Mouse (Mus musculus) R1 (cell line): ENCODE measurements at regions not wholly inside any gene's neighbourhood (a gene's known extent, or its start where the extent isn't known, plus 50 kb on each side); places are given as distances from the start of the nearest gene placed in this dataset.

Source experiments
- DNase-seq: peaks from one replicate; pipeline ENCODE4 v3.0.0-alpha.2; 2018; ENCODE audit warnings: low read depth, low spot score

DNA sequence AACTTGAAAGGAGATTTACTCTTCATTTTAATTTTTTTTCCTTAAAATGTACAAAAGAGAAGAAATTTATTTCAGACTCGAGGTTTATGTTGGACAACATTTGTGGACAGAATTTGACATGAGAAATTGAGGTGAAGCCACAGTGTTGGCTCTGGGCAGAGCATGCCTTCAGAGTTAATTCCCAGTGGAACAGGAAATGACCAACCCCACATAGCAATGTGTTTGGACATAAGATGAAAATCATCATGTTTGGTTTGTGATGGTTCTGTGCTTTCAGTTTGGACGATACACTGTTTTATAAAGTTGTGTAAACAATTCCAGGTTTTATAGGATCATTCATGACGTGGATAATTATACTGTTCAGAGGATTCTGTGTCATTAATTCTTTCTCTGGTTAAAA, 271.9 kb upstream of the Mettl25 start:
- no peak for DNase-seq

DNA sequence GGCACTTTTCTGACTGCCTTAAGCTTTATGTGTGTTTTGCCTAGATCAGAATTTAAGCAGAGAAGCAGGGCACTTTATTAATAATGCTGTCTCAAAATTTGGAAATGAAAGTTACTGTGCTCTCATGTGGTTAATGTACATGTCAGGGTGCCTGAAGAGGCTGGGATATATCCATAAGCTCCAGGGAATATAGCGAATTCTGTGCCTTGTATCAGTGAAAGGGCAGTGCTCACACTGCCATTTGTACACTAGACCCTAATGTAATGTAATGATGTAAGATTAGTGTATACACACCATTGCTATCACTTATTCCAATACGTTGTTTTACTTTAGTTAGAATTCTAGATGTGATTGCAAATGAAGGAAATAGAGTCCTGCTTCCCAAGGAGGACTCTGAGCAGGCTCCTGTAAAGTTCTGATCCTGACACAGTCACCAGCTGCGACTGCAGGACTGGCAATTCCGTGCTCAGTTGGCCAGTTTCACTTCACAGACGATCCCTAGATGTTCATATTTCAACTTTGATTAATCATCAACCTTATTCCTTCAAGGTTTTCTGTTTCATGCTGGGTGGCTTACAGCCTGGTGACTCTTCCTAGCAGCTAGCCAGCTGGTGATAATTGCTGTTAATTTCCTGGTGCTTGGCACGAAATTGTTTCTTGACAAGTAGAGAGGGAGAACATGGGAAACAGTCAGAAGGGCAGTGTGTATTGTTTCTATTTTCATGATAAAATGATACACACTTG, 273.7 kb upstream of the Mettl25 start:
- no peak for DNase-seq

DNA sequence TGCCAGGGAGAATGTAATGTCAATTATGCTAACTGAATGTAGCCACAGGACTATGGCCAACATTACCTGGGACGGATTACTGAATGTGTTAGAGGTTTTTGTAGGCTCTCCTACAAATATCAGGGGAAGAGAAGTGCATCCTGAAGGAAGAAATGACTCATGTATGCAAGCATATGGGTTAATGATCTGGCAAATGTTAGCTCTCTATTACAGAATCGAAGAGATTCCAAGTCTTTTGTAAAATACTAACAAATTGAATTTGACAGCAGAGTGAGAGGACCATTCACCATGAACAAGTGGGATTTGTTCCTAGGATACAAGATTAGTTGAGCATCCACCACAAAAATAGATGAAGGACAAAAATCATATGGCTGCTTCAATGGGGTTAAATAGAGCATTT, 280.6 kb upstream of the Mettl25 start:
- no peak for DNase-seq

DNA sequence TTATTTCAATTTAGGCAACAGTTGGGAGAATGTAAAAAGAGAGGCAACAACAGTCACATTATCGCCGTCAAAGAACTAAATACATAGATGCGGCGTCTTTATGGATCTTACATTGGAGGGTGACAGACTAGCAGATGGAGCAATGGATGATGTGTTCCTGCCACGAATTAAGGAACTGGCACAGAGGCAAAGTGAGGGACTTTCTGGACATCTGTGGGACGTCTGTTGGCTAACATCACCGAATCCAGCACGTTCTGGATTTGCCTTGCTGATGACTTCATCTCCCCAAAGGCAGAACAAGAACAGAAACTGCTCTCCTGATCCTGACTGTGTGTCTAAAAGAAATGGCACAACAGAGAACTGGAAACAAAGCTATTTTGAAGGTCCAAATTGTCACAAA, 281.8 kb upstream of the Mettl25 start:
- no peak for DNase-seq

DNA sequence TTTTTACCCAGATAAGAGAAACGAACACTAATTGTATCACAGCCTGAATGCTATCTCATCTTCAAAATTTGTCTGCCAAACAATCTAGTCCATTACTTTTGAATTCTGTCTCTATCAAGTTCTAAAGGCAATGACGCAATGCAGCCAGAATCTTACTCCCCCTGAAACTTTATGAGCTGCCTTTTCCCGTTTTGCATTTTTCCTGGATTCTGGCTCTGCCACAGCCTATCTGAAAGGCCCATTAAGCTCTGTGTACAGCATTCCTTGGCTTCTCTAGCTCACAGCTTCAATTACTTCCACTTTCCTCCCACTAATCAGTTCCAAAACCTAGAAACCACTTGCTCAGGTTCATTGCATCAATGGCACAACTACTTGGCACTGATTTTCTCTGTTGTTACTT, 298.0 kb upstream of the Ppfia2 start:
- DNase-seq, result no peak

DNA sequence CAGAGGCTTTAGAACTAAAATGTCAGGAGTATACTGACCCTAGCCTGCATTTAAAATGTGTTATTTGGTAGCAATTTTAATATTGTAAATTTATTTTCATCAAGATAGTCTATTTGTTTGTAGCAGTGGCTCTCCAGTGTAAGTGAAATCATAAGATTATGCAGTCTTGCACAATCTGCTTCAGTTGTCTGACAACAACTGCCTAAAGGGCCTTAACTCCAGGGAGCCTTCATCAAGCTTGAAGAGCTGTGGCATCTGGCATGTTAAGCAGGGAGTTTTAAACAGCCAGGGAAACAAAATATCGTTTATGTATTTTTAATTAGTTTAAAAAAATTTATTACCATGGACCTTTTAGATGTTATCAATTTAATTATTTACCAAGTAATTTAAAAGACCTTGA, 295.7 kb upstream of the Ppfia2 start:
- no peak for DNase-seq

DNA sequence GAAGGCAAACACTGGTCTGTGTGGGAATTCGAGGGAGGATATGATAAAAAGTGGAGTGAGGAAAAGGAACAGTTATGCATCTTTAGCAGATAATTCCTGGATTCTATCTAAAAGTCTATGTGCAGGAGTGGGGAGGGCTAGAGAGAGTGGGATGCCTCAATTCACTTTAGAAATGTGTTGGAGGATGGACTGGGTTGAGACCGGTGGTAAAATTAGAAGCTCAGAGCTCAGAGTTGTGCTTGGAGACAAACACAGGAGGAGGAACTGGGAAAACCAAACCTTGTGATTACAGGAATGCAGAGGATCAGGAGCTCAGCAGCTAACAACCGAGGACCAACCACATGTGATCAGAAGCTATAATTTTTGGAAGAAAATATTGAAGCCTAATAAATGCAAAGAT, 290.5 kb upstream of the Ppfia2 start:
- DNase-seq, result no peak

DNA sequence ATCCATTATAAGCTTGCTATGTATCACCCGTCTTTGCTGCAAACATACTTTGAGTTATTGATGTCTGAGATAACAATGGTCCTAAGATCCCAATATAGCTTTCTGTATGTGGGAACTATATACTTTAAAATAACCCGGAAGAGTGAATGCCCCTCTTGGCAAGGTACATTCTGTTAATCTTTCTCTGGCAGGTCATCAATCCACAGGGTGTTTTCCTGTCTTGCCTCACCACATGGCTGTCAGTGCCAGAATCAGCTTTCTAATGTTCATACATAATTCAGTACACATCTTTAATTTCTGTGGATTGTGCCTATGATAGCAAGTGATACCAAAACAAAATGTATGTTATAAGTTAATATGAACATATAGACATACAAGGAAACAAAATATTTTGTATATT, 267.6 kb upstream of the Ppfia2 start:
- no peak for DNase-seq

DNA sequence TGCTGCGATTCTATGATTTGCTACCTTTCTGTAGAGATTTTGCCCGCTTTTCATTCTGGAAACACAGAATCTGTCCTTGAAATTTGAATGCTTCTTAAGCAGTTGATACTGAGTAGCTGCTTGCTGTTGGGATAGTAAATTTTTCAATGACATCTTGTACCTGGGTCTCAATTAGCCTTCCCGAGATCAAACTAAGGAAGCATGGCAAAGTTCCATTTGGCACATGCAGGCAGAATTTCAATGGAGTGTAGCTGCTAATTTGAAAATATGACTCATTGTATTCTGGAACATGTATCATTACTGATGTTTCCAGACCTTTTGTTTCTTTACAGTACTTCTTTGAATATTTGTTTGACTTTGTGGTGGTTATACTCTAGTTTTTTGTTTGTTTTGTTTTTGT, 245.9 kb upstream of the Ppfia2 start:
- no peak for DNase-seq

DNA sequence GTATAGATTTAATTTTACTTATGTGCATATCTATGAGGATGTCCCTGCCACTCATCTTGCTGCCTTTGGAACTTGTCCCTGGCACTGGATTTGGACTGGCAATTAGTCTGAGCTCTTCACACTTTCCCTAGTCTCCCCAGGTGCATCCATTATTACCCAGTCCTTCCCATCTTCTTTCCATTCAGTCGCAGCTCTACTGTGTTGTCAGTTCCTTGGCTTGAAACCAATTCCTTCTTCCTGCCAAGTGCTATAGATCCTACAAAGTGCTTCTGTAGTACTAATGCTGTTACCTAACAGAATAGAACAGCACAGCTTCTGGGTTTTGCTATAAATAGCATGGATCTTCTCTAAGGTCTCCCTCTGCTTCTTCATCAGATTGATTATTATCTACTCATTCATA, 228.0 kb upstream of the Ppfia2 start:
- no peak for DNase-seq

DNA sequence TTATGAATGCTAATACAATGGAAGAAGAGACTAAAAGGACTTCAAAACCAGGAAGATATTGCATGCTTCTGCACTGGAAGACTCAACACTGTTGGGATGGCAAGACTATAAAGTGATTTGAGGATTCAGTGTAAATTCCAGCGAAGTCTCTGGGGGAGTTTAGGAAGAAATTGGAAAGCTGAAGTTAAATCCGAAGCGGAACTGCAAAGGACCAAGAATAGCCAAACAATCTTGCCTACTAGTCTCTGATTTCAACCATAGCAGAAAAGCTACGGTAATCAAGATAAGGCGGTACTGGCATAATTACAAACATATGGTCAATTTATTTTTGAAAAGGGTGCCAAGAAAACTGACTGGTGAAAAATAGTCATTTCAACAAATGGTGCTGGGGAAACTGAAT, 216.0 kb upstream of the Ppfia2 start:
- no peak for DNase-seq

DNA sequence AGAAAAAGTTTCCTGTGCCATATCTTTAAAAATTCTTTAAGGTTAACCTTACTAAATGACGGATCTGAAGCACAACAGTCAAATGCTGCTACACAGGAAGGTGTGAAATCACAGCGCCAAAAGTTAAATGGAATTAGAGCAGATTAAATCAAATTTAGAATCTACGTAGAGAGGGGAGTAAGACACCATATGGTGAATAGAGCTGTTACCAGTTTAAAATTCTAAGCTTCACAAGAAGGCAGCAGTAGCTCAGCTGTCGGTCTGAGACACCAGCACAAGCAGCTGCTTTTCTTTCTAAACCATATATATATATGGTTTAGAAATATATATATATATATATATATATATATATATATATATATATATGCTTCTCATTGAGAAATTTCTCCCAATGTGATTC, 210.3 kb upstream of the Ppfia2 start:
- DNase-seq, result no peak

DNA sequence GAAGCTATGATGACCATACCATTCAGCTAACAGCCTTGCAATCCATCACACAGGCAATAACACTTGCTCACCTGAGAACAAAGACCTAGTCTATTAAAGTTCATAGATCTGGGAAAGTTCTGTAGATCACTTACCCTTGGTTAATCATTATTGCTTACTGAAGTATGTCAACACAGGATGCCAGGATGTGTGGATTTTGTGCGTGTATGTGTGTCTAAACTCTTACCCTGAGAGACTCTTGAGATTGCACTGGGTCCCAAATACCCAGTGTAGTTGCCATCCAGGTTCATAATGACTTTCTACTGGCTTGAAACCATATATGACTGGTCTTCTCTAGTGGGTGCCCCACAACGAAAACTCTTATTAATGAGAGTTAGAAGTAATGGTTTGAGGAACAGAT, 196.8 kb upstream of the Ppfia2 start:
- DNase-seq, result no peak

DNA sequence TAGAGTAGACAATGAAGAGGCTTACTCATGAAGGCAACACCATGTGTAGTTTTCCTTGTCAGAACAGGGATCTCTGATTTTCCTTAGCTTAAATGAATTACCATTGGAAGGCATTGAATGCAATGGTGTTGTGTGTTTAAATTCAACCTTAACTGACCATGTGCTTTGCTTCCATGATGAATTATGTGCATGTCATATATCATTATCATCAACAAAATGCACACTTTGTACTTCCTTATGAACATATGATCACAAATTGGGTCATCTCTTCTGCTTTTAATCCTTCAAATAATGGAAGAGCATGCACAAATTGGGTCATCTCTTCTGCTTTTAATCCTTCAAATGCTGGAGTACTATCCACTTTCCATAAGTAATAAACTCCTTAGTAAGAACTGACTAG, 180.2 kb upstream of the Ppfia2 start:
- DNase-seq, result no peak

DNA sequence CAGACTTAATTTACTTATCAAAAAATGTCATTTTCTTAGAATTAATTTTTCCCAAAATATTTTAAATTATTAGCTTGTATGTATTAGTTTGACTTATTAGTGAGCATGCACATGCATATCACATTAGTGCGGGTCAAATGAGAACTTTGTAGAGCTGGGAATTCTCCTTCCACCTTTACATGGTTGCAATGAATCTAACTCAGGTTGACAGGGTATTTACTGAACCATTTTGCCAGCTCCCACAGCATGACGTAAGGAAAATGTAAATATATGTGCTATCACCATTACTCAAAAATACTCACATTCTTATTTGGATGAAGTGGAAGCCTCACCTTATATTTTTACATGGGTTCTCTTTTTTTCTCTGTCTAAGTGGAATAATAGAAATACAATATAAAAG, 179.4 kb upstream of the Ppfia2 start:
- DNase-seq, result no peak

DNA sequence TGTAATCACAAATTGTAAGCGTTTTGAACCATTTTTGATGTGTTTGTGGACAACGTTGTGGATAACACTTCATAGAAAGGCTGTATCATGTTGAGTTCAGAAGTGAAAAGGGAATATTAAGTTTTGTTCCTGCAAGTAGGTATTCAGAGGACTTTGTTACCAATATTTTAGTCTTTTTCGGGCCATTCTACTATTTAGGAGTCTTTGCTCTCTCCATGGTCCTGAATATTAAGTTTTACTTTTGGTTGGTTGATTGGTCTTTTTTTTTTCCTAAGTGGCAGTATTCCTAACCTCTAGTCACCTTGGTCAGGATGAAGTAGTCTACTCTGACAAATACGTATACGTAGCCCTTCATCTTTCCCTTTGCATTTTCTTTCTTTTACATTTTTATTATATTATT, 174.6 kb upstream of the Ppfia2 start:
- DNase-seq, result peak; percentile 2

DNA sequence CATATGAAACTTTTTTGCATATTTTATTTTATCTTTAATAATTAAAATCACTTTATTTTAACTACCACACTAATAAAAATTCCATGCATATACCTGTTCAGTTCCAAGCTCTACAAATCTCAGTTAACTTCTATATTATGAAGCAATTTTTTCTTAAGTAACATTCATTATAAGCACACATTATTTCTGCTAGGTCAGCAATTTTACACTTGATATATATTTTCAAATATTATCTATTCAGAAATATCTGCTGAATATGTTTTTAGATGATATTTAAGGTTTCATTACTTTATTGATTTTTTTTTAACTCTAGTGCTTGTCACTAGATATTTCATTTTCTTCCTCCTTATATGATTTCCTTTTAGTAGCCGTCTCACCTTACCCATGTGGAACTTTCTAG, 135.0 kb upstream of the Ppfia2 start:
- DNase-seq, result no peak

DNA sequence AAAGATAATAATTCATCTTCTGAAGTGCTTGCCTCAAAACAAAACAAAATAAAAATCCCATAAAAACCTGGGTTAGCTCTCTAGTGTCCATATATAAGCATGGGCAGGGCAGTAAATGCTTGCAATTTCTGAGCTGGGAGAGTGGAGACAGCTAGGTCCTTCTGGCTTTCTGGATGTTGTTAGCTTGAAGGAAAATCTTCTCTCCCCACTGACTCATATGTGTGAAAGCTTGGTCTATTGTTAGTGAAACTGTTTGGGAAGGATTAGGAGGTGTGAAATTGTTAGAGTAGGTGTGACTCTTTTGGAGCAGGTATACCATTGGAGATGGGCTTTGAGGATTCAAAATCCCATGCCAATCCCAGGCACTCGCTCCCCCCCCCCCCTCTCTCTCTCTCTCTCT, 118.5 kb upstream of the Ppfia2 start:
- no peak for DNase-seq

DNA sequence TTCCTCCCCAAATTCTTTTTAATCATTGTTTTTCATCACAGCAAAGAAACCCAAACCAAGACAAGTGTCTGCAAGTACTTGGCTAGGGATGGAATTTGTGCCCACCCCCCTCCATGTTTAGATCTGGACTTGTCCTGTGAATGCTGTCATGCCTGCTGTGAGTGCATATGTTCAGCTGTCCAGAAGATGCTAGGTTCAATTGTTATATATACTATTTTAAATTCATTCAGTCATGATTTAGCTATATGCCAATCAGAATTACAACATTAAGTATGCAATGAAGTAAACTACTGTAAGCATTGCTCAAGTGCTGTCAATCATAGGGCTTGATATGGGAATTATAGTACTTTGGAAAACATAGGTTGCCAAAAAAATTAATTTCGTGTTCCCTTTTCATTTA, 94.5 kb upstream of the Ppfia2 start:
- no peak for DNase-seq

DNA sequence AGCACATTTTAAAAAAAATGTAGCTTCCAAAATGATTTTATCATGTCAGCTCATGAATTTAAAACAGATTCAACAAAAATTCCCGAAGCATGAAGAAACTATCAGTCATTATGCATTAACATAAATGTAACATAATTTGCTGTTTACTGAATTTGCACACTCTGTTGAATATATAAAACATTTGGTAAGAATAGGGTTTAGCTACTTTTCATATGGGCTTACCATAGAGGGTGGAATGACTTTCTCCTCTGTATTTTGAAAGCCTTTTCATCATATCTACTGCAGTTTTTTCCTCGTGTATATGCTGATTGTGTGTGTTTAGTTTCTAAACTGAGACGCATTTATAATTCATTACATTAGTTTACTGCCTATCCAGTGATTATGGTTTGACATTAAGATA, 94.0 kb upstream of the Ppfia2 start:
- no peak for DNase-seq

DNA sequence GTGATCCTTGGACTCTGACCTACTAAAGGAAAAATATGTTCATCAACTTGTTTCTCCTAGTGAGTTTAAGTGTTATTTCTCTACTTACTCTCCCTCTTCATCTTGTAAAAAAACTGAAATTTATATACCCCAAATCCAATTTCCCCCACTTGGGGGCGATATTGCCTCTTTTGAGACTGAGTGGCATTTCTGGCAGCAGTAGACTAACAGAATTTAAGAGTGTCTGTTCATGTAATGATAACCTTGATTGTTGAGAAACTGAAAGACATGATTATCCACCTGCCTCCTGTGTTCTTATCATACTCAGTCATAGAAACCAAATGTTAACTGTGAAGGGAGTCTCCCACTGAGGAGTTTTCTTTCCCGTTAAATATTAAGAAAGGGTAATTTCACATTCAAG, 89.5 kb upstream of the Ppfia2 start:
- peak; percentile 21 for DNase-seq

DNA sequence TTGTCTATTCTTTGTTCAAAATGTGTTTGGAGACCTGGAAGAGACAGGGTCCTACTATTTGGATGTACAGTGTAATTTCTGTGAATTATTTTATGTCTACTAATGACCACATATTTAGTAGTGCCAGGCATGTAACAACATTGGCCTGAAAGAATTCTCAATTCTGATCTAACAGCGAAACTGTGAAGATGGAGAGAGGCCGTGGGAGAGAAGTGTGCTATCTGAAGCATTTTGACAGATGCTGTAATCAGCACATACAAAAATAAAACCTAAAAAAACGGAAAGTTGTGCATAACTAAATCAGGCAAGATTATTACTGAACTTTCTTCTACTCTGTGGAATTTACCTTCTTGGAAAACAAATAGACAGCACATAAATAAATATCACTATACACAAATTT, 61.4 kb upstream of the Ppfia2 start:
- DNase-seq, result no peak

DNA sequence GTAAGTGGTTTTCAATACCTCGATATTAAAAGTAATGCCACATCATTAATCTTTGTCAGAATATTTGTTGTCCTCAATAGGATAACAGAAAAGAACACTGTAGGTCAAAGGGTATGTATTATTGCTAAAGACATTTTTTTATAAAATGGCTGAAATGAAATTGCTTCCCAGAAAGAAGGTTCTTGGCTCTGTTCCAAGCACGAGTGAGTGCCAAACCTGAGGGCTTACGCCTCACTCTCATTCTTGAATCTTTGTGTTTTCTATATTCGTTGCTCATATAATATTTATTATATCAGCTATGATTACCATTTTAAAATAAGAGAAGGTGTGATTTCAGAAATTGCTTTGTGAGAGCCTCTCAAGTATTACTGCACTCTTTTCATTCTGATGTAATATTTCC, 57.0 kb upstream of the Ppfia2 start:
- DNase-seq, result no peak

DNA sequence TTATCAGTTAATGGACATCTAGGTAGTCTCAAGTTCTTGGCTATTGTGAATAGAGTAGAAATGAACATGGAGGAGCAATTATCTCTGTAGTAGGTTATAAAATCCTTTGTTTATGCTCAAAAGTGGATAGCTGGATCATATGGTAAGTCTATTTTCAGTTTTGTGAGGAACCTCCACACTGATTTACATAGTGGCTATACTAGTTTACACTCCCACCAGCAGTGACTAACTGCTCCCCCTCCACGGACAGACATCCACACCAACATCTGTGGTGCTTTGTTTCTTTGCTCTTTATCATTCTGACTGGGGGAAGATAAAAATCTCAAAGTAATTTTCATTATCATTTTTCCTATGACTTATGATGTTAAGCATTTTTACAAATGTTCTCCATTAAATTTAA, 55.1 kb upstream of the Ppfia2 start:
- no peak for DNase-seq
